Mouse (Mus musculus): ENCODE results near the gene Lpcat2.

GRCm38 (mm10) chr8:92847299-92847698 is 7.8 kb upstream of the Lpcat2 start:
- TF ChIP-seq CTCF (IDR thresholded peaks at IDR 0.05; ENCODE audit: low read depth) (no peak), EP300 (optimal IDR thresholded peaks at IDR 0.05) (no peak)
